Mouse (Mus musculus) midbrain, embryonic 12.5 days (tissue): ENCODE measurements at regions not wholly inside any gene's neighbourhood (a gene's known extent, or its start where the extent isn't known, plus 50 kb on each side); places are given as distances from the start of the nearest gene placed in this dataset.
"Not testable (repeated sequence)": the region's sequence is repeated elsewhere in the genome, so short reads cannot be mapped to it uniquely, and the experiment has no call there.

Experiments used
- ATAC-seq: fragments of 200-750 bp; cut with Nextera tagmentation; 2 replicates; pipeline ENCODE4 v1.8.0; 2017; ENCODE audit warnings: low read depth, moderate TSS enrichment, moderate library complexity; ENCODE audit not compliant: low FRiP score
- H3K27ac ChIP-seq: fragments of 300-500 bp; sonication (generic); replicated peaks from 2 replicates; pipeline ENCODE4 v1.5.1; 2016; ENCODE audit warnings: mild to moderate bottlenecking
- H3K27me3 ChIP-seq: fragments of 300-500 bp; sonication (generic); 2 replicates; pipeline ENCODE4 v1.6.1; 2016; ENCODE audit warnings: mild to moderate bottlenecking
- H3K36me3 ChIP-seq: fragments of 300-500 bp; sonication (generic); 2 replicates; pipeline ENCODE4 v1.6.1; 2016
- H3K4me1 ChIP-seq: fragments of 300-500 bp; sonication (generic); 2 replicates; pipeline ENCODE4 v1.6.1; 2016
- H3K4me2 ChIP-seq: fragments of 300-500 bp; sonication (generic); replicated peaks from 2 replicates; pipeline ENCODE4 v1.6.1; 2016; ENCODE audit warnings: mild to moderate bottlenecking, moderate library complexity
- H3K4me3 ChIP-seq: fragments of 300-500 bp; sonication (generic); 2 replicates; pipeline ENCODE4 v1.5.1; 2016; ENCODE audit warnings: mild to moderate bottlenecking
- H3K9ac ChIP-seq: fragments of 300-500 bp; sonication (generic); replicated peaks from 2 replicates; pipeline ENCODE4 v1.6.1; 2016; ENCODE audit warnings: mild to moderate bottlenecking, moderate library complexity
- H3K9me3 ChIP-seq: fragments of 300-500 bp; sonication (generic); 2 replicates; pipeline ENCODE4 v1.6.1; 2016; ENCODE audit warnings: mild to moderate bottlenecking
- WGBS: fragments of 180-500 bp; shearing (Covaris S2); methylation state at CpG from one replicate; pipeline ENCODE4 v1.1.7; 2016; 5-methylcytosine and 5-hydroxymethylcytosine counted together

DNA sequence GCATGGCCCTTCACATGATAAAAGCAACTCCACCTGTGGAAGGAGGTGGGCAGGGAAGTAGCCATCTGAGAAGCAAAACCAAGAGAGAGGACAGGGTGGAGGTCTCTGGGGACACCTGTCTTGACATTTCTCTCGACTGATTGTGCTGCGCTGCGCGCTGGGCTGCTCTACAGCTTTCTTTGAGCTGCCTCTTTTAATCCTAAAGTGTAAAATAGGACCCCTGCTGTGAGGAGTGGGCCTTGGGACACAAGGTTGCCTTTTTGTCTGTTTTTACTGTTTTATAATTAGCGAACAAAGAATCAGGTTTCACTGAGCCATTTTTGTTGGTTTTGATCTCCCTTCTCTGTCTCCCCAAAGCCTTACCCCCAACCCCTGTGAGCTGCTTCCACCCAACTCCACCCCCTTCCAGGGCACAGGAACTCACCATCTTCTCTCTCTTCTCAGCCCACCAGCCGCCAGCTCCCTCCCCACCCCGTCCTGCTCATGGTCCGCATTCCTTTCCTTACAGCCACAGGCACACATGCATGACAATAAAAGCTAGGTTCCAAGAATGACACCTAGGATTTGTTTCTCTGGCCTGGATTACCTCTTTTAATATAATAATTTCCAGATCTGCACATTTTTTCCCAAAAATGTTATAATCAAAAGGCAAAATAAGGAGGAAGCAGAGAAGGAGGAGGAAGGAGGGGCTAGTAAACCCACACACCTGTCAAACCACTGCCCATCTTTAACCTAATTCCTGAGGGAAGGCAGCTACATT, 57.3 kb downstream of the Cbln4 start:
- H3K27ac ChIP-seq = no peak overlapping the region
- peaks cover 3% of the 10 kb centered on the region; the same call in 1 of the 2 replicates for H3K27me3 ChIP-seq
- H3K9me3 ChIP-seq = no peaks in the 10 kb centered on the region
- no peak overlapping the region for H3K4me2 ChIP-seq
- H3K4me3 ChIP-seq = no peak overlapping the region
- WGBS = 4% methylated on average over 8 of the region's 8 CpGs
- no peak overlapping the region for H3K9ac ChIP-seq
- no peaks in the 10 kb centered on the region for H3K36me3 ChIP-seq
- peaks cover 13% of the 10 kb centered on the region for H3K4me1 ChIP-seq
- no peak for ATAC-seq

DNA sequence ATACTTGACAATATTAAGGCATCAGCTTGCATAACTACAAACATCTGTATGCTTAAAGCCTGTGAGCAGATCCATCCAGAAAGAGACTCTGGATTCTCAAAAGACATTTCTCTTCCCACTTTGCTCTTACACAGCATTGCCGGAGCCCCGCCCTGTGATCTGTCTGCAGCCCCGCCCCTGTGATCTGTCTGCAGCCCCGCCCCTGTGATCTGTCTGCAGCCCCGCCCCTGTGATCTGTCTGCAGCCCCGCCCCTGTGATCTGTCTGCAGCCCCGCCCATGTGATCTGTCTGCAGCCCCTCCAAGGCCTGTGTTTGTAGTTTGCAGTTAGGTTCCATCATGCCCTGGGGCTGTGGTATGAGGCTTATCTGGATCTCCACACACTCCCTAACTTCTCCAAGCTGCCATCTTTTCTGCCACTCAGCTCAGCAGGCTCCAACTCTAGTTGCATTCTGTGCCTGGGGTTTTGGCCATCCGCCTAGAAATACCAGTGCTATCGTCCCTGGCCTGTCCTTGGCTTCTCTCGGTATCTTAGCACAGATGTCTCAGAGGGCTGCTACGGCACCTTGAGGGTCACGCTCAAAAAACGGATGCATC, 73.9 kb downstream of the Cbln4 start:
- Histone ChIP-seq H3K9ac (no peak overlapping the region), H3K4me2 (no peak overlapping the region), H3K9me3 (no peaks in the 10 kb centered on the region), H3K36me3 (no peaks in the 10 kb centered on the region), H3K4me3 (no peak overlapping the region), H3K27me3 (no peaks in the 10 kb centered on the region), H3K27ac (no peak overlapping the region), H3K4me1 (no peaks in the 10 kb centered on the region)
- 71% methylated on average over 11 of the region's 13 CpGs for WGBS
- ATAC-seq = no peak

DNA sequence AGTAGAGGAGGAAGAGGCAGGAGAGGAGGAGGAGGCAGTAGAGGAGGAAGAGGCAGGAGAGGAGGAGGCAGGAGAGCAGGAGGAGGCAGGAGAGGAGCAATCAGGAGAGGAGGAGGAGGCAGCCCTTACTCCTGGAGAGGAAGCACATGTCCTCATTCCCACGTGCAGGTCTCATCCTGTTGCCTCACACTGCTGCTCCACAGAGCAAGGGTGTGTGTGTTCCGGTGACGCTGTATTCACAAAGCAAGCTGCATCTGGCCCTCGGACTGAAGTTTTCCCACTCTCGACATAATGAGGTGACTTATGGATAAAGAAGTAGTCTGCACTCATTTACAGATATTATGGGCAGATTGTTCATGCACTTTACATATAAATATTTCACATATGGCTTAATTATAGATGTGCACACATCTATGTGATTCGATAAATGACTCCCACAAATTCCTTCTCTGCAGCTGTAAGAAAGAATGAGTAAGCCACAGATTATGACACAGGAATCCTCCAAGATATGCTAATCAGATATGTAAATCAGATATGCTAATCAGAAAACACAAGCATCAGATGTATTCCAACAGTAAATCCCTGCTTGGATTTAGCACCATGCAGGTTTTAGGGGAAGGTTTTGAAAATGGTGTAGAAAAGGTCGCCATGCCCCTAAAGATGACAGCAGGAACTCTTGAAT, 96.6 kb downstream of the Cbln4 start:
- Histone ChIP-seq H3K27ac (no peak overlapping the region), H3K36me3 (no peaks in the 10 kb centered on the region), H3K9ac (no peak overlapping the region), H3K4me1 (no peaks in the 10 kb centered on the region), H3K27me3 (no peaks in the 10 kb centered on the region), H3K4me2 (no peak overlapping the region), H3K9me3 (no peaks in the 10 kb centered on the region), H3K4me3 (no peak overlapping the region)
- peak; percentile 44; the same call in 1 of the 2 replicates for ATAC-seq
- WGBS = 70% methylated on average over 7 of the region's 7 CpGs

- WGBS = 85% methylated on average over 9 of the region's 9 CpGs
- H3K4me1 ChIP-seq = no peaks in the 10 kb centered on the region
- ATAC-seq = no peak
- no peaks in the 10 kb centered on the region for H3K27me3 ChIP-seq
- H3K4me3 ChIP-seq = no peak overlapping the region
- no peaks in the 10 kb centered on the region for H3K9me3 ChIP-seq
- no peak overlapping the region for H3K9ac ChIP-seq
- no peaks in the 10 kb centered on the region for H3K36me3 ChIP-seq
- H3K4me2 ChIP-seq = no peak overlapping the region
- no peak overlapping the region for H3K27ac ChIP-seq
These were observed 100.6 kb downstream of the Cbln4 start for GRCm38 (mm10) chr2:171942671-171943070.

- 68% methylated on average over 13 of the region's 13 CpGs for WGBS
- Histone ChIP-seq H3K4me1 (peaks cover 3% of the 10 kb centered on the region; the same call in 1 of the 2 replicates), H3K4me3 (no peak overlapping the region), H3K27ac (no peak overlapping the region), H3K9me3 (no peaks in the 10 kb centered on the region), H3K36me3 (no peaks in the 10 kb centered on the region), H3K27me3 (no peaks in the 10 kb centered on the region), H3K4me2 (no peak overlapping the region), H3K9ac (no peak overlapping the region)
- no peak for ATAC-seq
These were observed 107.5 kb downstream of the Cbln4 start for GRCm38 (mm10) chr2:171935646-171936325.

- Histone ChIP-seq H3K4me2 (no peak overlapping the region), H3K9ac (no peak overlapping the region), H3K4me3 (no peak overlapping the region), H3K27ac (no peak overlapping the region), H3K27me3 (no peaks in the 10 kb centered on the region), H3K9me3 (no peaks in the 10 kb centered on the region), H3K36me3 (no peaks in the 10 kb centered on the region), H3K4me1 (no peaks in the 10 kb centered on the region)
- no peak for ATAC-seq
- WGBS = 86% methylated on average over 5 of the region's 5 CpGs
These were observed 122.3 kb downstream of the Cbln4 start for GRCm38 (mm10) chr2:171920960-171921359.

DNA sequence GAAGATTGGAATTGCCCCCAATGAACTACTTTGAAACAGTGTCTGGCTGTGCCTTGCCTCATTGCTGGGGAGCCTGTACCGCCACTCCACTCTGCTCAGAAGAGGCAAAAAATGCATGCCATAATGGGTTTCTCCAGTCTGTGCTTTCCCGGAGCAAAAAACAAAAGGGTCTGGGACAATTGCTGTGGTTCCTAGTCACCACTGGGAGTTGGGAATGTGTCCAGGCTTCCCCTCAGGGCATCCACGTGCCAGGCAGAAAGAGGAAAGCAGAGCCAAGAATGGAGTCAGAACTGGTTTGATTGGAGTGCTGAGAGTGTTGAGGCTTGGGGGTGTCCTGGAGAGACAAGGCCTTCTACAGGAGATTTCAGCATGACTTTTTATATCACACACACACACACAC, 156.0 kb downstream of the Cbln4 start:
- H3K9me3 ChIP-seq = no peaks in the 10 kb centered on the region
- no peaks in the 10 kb centered on the region for H3K4me1 ChIP-seq
- no peak overlapping the region for H3K27ac ChIP-seq
- no peak for ATAC-seq
- no peaks in the 10 kb centered on the region for H3K36me3 ChIP-seq
- no peaks in the 10 kb centered on the region for H3K27me3 ChIP-seq
- no peak overlapping the region for H3K4me2 ChIP-seq
- H3K4me3 ChIP-seq = no peak overlapping the region
- 81% methylated on average over 3 of the region's 3 CpGs for WGBS
- H3K9ac ChIP-seq = no peak overlapping the region

GRCm38 (mm10) chr2:171879238-171879960, 163.9 kb downstream of the Cbln4 start:
- H3K9me3 ChIP-seq, H3K4me3 ChIP-seq, H3K36me3 ChIP-seq, H3K4me1 ChIP-seq, H3K9ac ChIP-seq, H3K27ac ChIP-seq, H3K27me3 ChIP-seq, H3K4me2 ChIP-seq, ATAC-seq: not testable (repeated sequence)
- 69% methylated on average over 8 of the region's 8 CpGs for WGBS

GRCm38 (mm10) chr2:171867550-171867949, 175.7 kb downstream of the Cbln4 start:
- Histone ChIP-seq H3K4me2 (no peak overlapping the region), H3K9ac (no peak overlapping the region), H3K9me3 (no peaks in the 10 kb centered on the region), H3K4me3 (no peak overlapping the region), H3K36me3 (no peaks in the 10 kb centered on the region), H3K27ac (no peak overlapping the region), H3K4me1 (no peaks in the 10 kb centered on the region; the same call in 1 of the 2 replicates), H3K27me3 (no peaks in the 10 kb centered on the region)
- 89% methylated on average over 3 of the region's 3 CpGs for WGBS
- no peak for ATAC-seq

DNA sequence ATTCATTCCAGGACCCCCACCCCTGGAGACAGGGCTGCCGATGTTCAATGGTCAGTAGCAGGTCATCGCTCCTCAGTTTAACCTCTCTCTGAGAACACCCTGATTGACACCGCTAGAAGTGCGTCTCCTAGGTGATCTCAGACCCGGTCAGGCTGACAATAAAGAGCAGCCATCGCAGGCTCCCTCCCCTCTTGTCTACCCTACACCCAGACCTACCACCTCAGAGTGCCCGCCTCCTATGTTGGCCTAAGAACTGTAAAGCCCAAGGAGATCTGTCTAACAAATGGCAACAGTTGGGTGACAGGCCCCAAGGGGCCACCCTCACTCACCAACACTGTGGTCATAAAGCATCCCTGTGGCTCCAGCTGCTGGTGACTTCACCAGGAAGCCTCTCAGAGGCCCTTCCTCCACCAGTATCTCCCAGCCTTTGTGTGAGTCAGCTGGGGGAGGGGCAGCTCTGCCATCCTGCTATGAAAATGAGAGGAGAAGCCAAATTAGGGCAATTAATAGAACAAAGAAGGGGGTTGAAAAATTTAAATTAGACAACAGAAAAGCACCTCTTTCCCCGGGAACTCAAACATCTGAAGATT, 178.8 kb downstream of the Cbln4 start:
- Histone ChIP-seq H3K9me3 (no peaks in the 10 kb centered on the region), H3K36me3 (no peaks in the 10 kb centered on the region), H3K4me3 (no peak overlapping the region), H3K4me2 (no peak overlapping the region), H3K9ac (no peak overlapping the region), H3K27ac (no peak overlapping the region), H3K27me3 (no peaks in the 10 kb centered on the region), H3K4me1 (no peaks in the 10 kb centered on the region; the same call in 1 of the 2 replicates)
- ATAC-seq = no peak
- 86% methylated on average over 8 of the region's 8 CpGs for WGBS

- H3K4me2 ChIP-seq = no peak overlapping the region
- no peaks in the 10 kb centered on the region; the same call in 1 of the 2 replicates for H3K4me1 ChIP-seq
- H3K27me3 ChIP-seq = no peaks in the 10 kb centered on the region
- no peaks in the 10 kb centered on the region for H3K9me3 ChIP-seq
- H3K4me3 ChIP-seq = no peak overlapping the region
- WGBS = 91% methylated on average over 2 of the region's 2 CpGs
- H3K9ac ChIP-seq = no peak overlapping the region
- no peak overlapping the region for H3K27ac ChIP-seq
- no peaks in the 10 kb centered on the region for H3K36me3 ChIP-seq
- no peak for ATAC-seq
These were observed 180.6 kb downstream of the Cbln4 start for GRCm38 (mm10) chr2:171862626-171863025.
